Mouse (Mus musculus) heart, postnatal 14 days (tissue): Measurements from ENCODE around the gene Ep400. TPM values are rescaled to one million over a fixed set of nuclear protein-coding genes. Genes with fewer than 3 reads are reported as not detected.
A peak's percentile ranks its signal among the peaks of the same experiment; 100 is the strongest.

Experiments used
- DNase-seq, 2 experiments: peaks; one replicate each; pipeline ENCODE4 v3.0.0; 2021 to 2022
- intact Hi-C: fragments of 180-260 bp; cut with DNase I; formaldehyde crosslinking; loops from one replicate; pipeline ENCODE4 v1.15.1; 2025
- long read RNA-seq, 2 experiments: library from polyadenylated mRNA; stranded (forward); transcript quantifications; one replicate each; pipeline ENCODE4 v2.0.0; 2021
- total RNA-seq, 2 experiments: library from RNA; stranded (reverse); gene quantifications; 2 replicates each; pipeline ENCODE4 v1.2.3; 2021

Gene Ep400
- 10 to 100 TPM; 46.6 TPM for total RNA-seq
- long read RNA-seq, experiment 1, partial matches to known transcripts, result 2 of 3 reads
- long read RNA-seq, experiment 1, other reads (novel, unspliced or antisense), result 1 of 3 reads
- long read RNA-seq, experiment 2, partial matches to known transcripts, result 5 of 7 reads
- long read RNA-seq, experiment 2, other reads (novel, unspliced or antisense), result 2 of 7 reads

- peak; percentile 100 for DNase-seq
- intact Hi-C loops, result no loop called here
Observed at GRCm38 (mm10) chr5:110770448-110771158, at the start of gene Ep400. Gene Ep400 (minus strand): TSS chr5:110770717.

DNA sequence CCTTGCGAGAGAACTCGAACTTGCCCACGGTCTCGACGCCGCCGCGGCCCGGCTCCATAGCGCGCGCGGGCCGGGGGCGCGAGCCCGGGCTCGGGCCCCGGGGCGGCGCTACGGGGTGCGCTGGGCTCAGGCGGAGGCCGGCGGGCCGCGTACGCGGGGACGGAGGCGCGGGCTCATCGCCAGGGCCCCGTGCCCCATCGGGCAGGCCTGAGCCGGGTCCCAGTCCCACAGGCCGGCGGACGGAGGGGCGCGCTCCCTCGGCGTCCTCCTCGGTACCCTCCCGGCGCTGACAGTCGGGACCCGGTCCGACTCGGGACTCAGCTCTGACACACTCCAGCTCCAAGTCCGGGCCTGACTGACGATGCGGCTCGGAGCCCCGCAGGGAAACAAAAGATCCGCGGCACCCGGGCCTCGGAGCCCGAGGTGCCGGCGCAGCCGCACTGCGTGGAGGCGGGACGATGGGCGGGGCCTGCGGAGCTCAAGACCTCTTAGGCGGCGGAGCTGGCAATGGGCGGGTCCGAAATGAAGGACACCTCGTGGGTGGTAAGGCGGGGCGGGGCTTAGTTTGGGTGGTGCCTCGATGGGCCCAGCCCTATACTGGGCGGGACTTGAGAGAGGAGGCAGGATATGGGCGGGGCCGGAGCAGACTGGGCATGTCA, 39.3 kb upstream of the Ep400 start, which contains the start of gene Ulk1:
Gene Ulk1, minus strand, starts transcription at position 431 of the 659 bp plus-strand sequence.
- intact Hi-C loops, result loop anchor here (2.0 kb wide), 1 partner anchor 29 kb away; the partner anchor contains the start of gene Pus1
- DNase-seq, result peak; percentile 99 to 100

- peak; percentile 27 to 50 for DNase-seq
- intact Hi-C loops, result loop anchor here (2.0 kb wide), 1 partner anchor 28 kb away; the partner anchor contains the start of gene Pus1
Observed at GRCm38 (mm10) chr5:110808821-110809666, 38.5 kb upstream of the Ep400 start.

DNA sequence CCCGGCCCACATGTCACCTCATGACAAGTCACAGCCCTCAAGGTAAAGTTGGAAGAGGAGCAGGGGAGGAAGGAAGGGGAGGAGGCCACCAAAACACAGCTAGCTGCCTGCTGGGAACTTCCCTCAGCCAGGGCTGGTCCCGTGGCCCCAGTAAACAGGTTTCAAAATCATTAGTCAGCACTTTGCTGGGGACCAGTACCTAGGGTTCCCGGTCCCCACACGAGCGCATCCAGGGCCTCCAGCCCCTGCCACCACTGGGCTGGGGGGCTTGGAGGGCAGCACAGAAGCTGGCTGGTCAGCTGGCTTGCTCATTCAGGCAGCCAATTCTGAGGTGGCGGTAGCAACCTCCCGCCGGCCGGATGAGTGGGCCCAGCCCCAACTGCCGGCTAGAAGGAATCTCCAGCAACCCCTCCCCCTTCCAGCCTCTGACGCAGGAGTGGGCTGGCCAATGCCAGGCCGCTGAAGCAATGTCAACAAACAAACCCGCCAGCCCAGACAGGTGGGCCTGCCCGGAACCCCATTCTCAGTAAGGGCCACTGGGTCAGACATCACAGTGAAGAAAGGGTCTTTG, 37.6 kb upstream of the Ep400 start:
- intact Hi-C loops, result loop anchor here (2.0 kb wide), 1 partner anchor 27 kb away; the partner anchor contains the start of gene Pus1
- peak; percentile 88 to 92 for DNase-seq

DNA sequence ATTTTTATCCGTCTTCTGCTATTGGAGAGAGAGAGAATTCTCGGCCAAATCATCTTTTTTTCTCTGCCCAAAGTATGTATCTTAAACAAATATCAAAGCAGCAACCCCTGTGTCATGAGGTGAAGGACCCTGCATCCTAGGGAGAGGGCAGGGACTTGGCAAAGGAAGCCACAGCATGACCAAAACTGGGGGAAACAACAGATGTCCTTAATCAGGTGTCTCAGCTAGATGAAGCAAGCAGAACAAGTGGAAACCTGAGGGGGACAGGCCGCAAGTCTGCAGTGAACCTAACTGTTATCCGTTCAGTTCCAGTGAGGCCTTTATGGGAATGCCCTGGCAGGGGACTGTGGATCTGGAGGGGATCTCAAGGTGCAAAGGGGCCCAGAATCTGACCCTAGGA, 36.9 kb upstream of the Ep400 start:
- no peak for DNase-seq
- intact Hi-C loops, result no loop called here

DNA sequence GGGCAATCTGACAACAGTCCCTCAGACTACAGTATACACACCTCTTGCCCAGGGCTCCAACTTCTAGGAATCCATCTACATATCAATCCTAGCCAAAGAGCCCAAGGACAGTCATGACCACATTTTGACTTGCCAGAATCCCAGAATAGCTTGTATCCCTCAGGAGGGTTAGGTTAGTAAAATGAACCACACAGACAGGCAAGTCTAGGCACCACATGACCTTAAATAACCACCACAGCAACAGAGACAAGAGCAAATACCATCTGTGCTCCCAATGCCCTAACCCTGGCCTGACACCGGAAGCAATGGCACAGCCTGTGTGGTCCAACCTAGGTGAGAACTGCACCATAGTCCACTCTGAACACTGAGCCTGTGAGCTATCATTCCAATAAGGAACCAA, 36.2 kb upstream of the Ep400 start:
- intact Hi-C loops, result no loop called here
- no peak for DNase-seq

GRCm38 (mm10) chr5:110806154-110806553, 35.6 kb upstream of the Ep400 start:
- intact Hi-C loops, result no loop called here
- DNase-seq, result no peak

- intact Hi-C loops, result no loop called here
- DNase-seq, result no peak
Observed at GRCm38 (mm10) chr5:110804012-110804743, 33.7 kb upstream of the Ep400 start.

DNA sequence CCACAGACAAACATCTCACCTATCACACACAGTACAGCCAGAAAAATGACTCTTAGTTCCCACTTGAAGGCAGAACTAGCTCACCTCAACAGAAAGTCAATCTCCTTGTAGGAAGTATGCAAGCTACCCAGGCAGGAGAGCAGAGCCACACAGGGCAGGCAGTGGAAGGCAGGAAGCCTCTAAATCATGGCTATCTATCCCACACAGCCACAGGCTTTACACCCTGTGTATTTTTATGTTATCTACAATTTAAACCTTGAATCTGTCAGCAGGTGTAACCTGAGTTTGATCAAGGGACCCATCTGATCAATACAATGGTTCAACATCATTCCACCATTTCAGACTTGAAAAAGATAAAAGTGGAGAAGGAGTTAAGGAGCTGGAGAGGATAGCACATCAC, 32.3 kb upstream of the Ep400 start:
- no peak for DNase-seq
- intact Hi-C loops, result no loop called here

GRCm38 (mm10) chr5:110802186-110802585, 31.7 kb upstream of the Ep400 start:
- intact Hi-C loops, result no loop called here
- peak in 1 of 2 experiments; percentile 32 for DNase-seq

- no peak for DNase-seq
- intact Hi-C loops, result no loop called here
Observed at GRCm38 (mm10) chr5:110801036-110801624, 30.6 kb upstream of the Ep400 start.

GRCm38 (mm10) chr5:110797696-110798095, 27.2 kb upstream of the Ep400 start:
- intact Hi-C loops, result no loop called here
- peak in 1 of 2 experiments; percentile 50 for DNase-seq

DNA sequence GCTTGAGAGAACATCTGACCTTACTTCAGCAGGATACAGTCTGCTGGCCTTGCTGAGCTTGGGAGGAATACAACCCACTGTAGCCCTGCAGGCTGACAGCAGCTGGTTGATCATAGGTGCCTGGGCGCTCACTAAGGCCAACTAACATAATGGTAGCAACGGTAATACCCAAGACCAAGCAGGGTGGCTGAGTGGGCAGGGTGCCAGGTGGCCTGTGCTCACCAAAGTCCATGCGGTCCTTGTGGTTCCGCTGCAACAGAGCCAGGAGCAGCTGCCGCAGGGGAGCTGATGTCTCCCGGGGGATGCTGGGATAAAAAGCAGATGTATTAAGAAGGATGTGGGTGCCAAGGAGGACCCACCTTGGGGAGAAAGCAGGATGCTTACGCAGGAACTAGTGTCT, 23.8 kb upstream of the Ep400 start:
- DNase-seq, result no peak
- intact Hi-C loops, result no loop called here

GRCm38 (mm10) chr5:110788684-110789083, 18.2 kb upstream of the Ep400 start:
- intact Hi-C loops, result loop anchor here (2.0 to 5.0 kb wide), 3 partner anchors 49 to 484 kb away; partner anchors contain the start of genes Chek2 and Hscb

DNA sequence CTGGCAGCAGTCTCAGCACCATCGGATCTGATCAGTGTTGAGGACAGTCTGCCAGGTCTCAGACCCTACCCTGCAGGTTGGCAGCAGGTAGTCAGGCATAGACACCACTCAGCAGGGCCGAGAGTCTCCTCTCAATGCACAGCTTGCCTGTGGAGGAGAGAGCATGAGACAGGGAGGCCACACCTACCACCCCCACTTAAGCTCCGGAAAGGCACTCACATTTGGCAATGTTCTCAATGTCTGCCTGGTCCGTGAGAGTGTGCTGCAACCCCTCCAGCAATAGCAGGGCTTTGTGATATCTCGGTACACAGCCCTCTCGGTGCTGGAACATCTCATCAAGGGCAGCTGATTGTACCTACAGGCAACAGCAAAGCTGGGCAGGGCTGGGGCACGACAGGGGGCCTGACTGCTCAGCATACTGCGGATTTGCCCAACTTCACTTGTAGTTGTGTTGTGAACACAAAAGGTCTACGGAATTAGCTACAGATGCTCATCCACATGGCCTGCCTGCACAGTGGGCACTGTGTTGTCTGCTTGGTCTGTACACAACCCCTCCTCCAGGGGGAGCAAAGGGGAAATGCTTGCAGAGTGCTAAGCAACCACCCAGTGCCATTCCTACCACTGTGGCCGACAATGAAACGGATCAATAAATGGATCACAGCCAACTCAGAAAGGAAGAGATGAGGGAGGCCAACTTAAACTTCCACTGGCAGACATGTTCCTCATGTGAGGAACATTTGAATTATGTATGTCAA, 15.7 kb upstream of the Ep400 start:
- intact Hi-C loops, result loop anchor here (5.0 kb wide), 2 partner anchors 51 to 486 kb away; partner anchors contain the start of genes Chek2 and Hscb
- peak in 1 of 2 experiments; percentile 32 for DNase-seq

More at GRCm38 (mm10) chr5:110788684-110789083, 18.2 kb upstream of the Ep400 start:
- DNase-seq, result peak; percentile 36 to 69

DNA sequence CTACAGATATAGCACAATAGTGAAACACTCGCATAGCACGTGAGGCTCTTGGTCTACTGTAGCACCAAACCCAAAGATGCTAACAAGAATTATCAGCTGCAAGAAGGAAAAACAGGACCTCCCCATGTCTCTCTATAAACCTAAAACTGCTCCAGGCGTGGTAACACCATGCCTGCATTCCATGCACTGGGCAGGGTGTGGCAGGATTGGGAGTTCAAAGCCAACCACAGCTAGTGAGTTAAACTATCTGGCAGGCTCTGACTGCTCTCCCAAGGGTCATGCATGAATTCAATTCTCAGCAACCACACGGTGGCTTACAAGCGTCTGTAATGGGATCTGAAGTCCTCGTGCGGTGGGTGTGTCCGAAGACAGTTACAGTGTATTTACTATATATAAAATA, 12.6 kb upstream of the Ep400 start:
- intact Hi-C loops, result no loop called here
- DNase-seq, result no peak

- intact Hi-C loops, result loop anchor here (2.0 kb wide), 1 partner anchor 27 kb away; no protein-coding TSS in a partner anchor
- no peak for DNase-seq
Observed at GRCm38 (mm10) chr5:110781529-110782238, 11.2 kb upstream of the Ep400 start.
